Mouse (Mus musculus): ENCODE measurements around the gene Naxd.

The Naxd gene

GRCm38 (mm10) chr8:11457278-11457677 lies 40.0 kb upstream of the Naxd start:
- Histone ChIP-seq H3K36me3 (ENCODE audit: insufficient read depth, low read length) (no peaks in the 10 kb centered on the region), H3K4me3 (replicated peaks; ENCODE audit: low read length) (no peak overlapping the region), H3K27me3 (ENCODE audit: insufficient read depth, low read length) (peaks cover 5% of the 10 kb centered on the region; the same call in 1 of the 2 replicates), H3K4me1 (replicated peaks; ENCODE audit: low read depth, low read length) (peaks cover 8% of the 10 kb centered on the region), H3K9me3 (ENCODE audit: low read length) (no peaks in the 10 kb centered on the region)
- TF ChIP-seq CTCF (conservative IDR thresholded peaks at IDR 0.05; ENCODE audit: low read length) (no peak), NANOG (IDR thresholded peaks at IDR 0.05; ENCODE audit: borderline replicate concordance, low read length) (no peak), POU5F1 (IDR thresholded peaks at IDR 0.05; ENCODE audit: borderline replicate concordance, low read length) (no peak)

GRCm38 (mm10) chr8:11457981-11458836 lies 39.1 kb upstream of the Naxd start:
- H3K36me3 ChIP-seq (ENCODE audit: insufficient read depth, low read length) = no peaks in the 10 kb centered on the region
- H3K4me3 ChIP-seq (replicated peaks; ENCODE audit: low read length) = no peak overlapping the region
- TF ChIP-seq NANOG (IDR thresholded peaks at IDR 0.05; ENCODE audit: borderline replicate concordance, low read length) (no peak), POU5F1 (IDR thresholded peaks at IDR 0.05; ENCODE audit: borderline replicate concordance, low read length) (no peak), CTCF (conservative IDR thresholded peaks at IDR 0.05; ENCODE audit: low read length) (no peak)
- H3K4me1 ChIP-seq (replicated peaks; ENCODE audit: low read depth, low read length) = peaks cover 8% of the 10 kb centered on the region
- H3K27me3 ChIP-seq (ENCODE audit: insufficient read depth, low read length) = peaks cover 5% of the 10 kb centered on the region; the same call in 1 of the 2 replicates
- no peaks in the 10 kb centered on the region for H3K9me3 ChIP-seq (ENCODE audit: low read length)

GRCm38 (mm10) chr8:11459016-11459415 lies 38.3 kb upstream of the Naxd start:
- Histone ChIP-seq H3K4me1 (replicated peaks; ENCODE audit: low read depth, low read length) (peaks cover 6% of the 10 kb centered on the region), H3K27me3 (ENCODE audit: insufficient read depth, low read length) (0 out of 2 replicates have a peak, but pooled peaks cover under 1% of the 10 kb centered on the region), H3K36me3 (ENCODE audit: insufficient read depth, low read length) (no peaks in the 10 kb centered on the region), H3K4me3 (replicated peaks; ENCODE audit: low read length) (no peak overlapping the region), H3K9me3 (ENCODE audit: low read length) (no peaks in the 10 kb centered on the region)
- no peak for TF ChIP-seq NANOG (IDR thresholded peaks at IDR 0.05; ENCODE audit: borderline replicate concordance, low read length)
- no peak for TF ChIP-seq CTCF (conservative IDR thresholded peaks at IDR 0.05; ENCODE audit: low read length)
- no peak for TF ChIP-seq POU5F1 (IDR thresholded peaks at IDR 0.05; ENCODE audit: borderline replicate concordance, low read length)

GRCm38 (mm10) chr8:11460934-11461333 lies 36.4 kb upstream of the Naxd start:
- H3K36me3 ChIP-seq (ENCODE audit: insufficient read depth, low read length) = no peaks in the 10 kb centered on the region
- H3K4me3 ChIP-seq (replicated peaks; ENCODE audit: low read length) = no peak overlapping the region
- H3K4me1 ChIP-seq (replicated peaks; ENCODE audit: low read depth, low read length) = no peaks in the 10 kb centered on the region
- TF ChIP-seq NANOG (IDR thresholded peaks at IDR 0.05; ENCODE audit: borderline replicate concordance, low read length) (no peak), CTCF (conservative IDR thresholded peaks at IDR 0.05; ENCODE audit: low read length) (no peak), POU5F1 (IDR thresholded peaks at IDR 0.05; ENCODE audit: borderline replicate concordance, low read length) (no peak)
- H3K9me3 ChIP-seq (ENCODE audit: low read length) = no peaks in the 10 kb centered on the region
- H3K27me3 ChIP-seq (ENCODE audit: insufficient read depth, low read length) = no peaks in the 10 kb centered on the region

GRCm38 (mm10) chr8:11461847-11462246 lies 35.5 kb upstream of the Naxd start:
- Histone ChIP-seq H3K36me3 (ENCODE audit: insufficient read depth, low read length) (no peaks in the 10 kb centered on the region), H3K4me3 (replicated peaks; ENCODE audit: low read length) (no peak overlapping the region), H3K27me3 (ENCODE audit: insufficient read depth, low read length) (no peaks in the 10 kb centered on the region), H3K4me1 (replicated peaks; ENCODE audit: low read depth, low read length) (no peaks in the 10 kb centered on the region), H3K9me3 (ENCODE audit: low read length) (no peaks in the 10 kb centered on the region)
- no peak for TF ChIP-seq CTCF (conservative IDR thresholded peaks at IDR 0.05; ENCODE audit: low read length)
- TF ChIP-seq POU5F1 (IDR thresholded peaks at IDR 0.05; ENCODE audit: borderline replicate concordance, low read length) = no peak
- no peak for TF ChIP-seq NANOG (IDR thresholded peaks at IDR 0.05; ENCODE audit: borderline replicate concordance, low read length)

- H3K4me3 ChIP-seq (replicated peaks; ENCODE audit: low read length) = no peak overlapping the region
- H3K4me1 ChIP-seq (replicated peaks; ENCODE audit: low read depth, low read length) = no peaks in the 10 kb centered on the region
- peaks cover 7% of the 10 kb centered on the region for H3K9me3 ChIP-seq (ENCODE audit: low read length)
- no peaks in the 10 kb centered on the region for H3K36me3 ChIP-seq (ENCODE audit: insufficient read depth, low read length)
- H3K27me3 ChIP-seq (ENCODE audit: insufficient read depth, low read length) = no peaks in the 10 kb centered on the region
- no peak for TF ChIP-seq POU5F1 (IDR thresholded peaks at IDR 0.05; ENCODE audit: borderline replicate concordance, low read length)
- TF ChIP-seq CTCF (conservative IDR thresholded peaks at IDR 0.05; ENCODE audit: low read length) = no peak
- no peak for TF ChIP-seq NANOG (IDR thresholded peaks at IDR 0.05; ENCODE audit: borderline replicate concordance, low read length)
Observed at GRCm38 (mm10) chr8:11462641-11463040, 34.7 kb upstream of the Naxd start.

GRCm38 (mm10) chr8:11463541-11463888 lies 33.8 kb upstream of the Naxd start:
- Histone ChIP-seq H3K4me1 (replicated peaks; ENCODE audit: low read depth, low read length) (no peaks in the 10 kb centered on the region), H3K4me3 (replicated peaks; ENCODE audit: low read length) (no peak overlapping the region), H3K9me3 (ENCODE audit: low read length) (peaks cover 7% of the 10 kb centered on the region), H3K36me3 (ENCODE audit: insufficient read depth, low read length) (no peaks in the 10 kb centered on the region), H3K27me3 (ENCODE audit: insufficient read depth, low read length) (no peaks in the 10 kb centered on the region)
- TF ChIP-seq POU5F1 (IDR thresholded peaks at IDR 0.05; ENCODE audit: borderline replicate concordance, low read length) (no peak), CTCF (conservative IDR thresholded peaks at IDR 0.05; ENCODE audit: low read length) (no peak), NANOG (IDR thresholded peaks at IDR 0.05; ENCODE audit: borderline replicate concordance, low read length) (no peak)

GRCm38 (mm10) chr8:11463889-11464706 lies 33.2 kb upstream of the Naxd start:
- H3K4me3 ChIP-seq (replicated peaks; ENCODE audit: low read length) = no peak overlapping the region
- no peaks in the 10 kb centered on the region for H3K36me3 ChIP-seq (ENCODE audit: insufficient read depth, low read length)
- H3K9me3 ChIP-seq (ENCODE audit: low read length) = peaks cover 7% of the 10 kb centered on the region
- H3K4me1 ChIP-seq (replicated peaks; ENCODE audit: low read depth, low read length) = no peaks in the 10 kb centered on the region
- no peak for TF ChIP-seq CTCF (conservative IDR thresholded peaks at IDR 0.05; ENCODE audit: low read length)
- TF ChIP-seq NANOG (IDR thresholded peaks at IDR 0.05; ENCODE audit: borderline replicate concordance, low read length) = no peak
- TF ChIP-seq POU5F1 (IDR thresholded peaks at IDR 0.05; ENCODE audit: borderline replicate concordance, low read length) = no peak
- no peaks in the 10 kb centered on the region for H3K27me3 ChIP-seq (ENCODE audit: insufficient read depth, low read length)
